Mouse (Mus musculus) testis, adult 2 months (tissue): Measurements from ENCODE around the gene Gpam.

Experiments used
- CTCF ChIP-seq: fragments of 200-500 bp; IDR thresholded peaks from 2 replicates; pipeline ENCODE4 v1.5.1; 2012; ENCODE audit warnings: low read depth, mild to moderate bottlenecking, inconsistent platforms, low read length, moderate library complexity; ENCODE audit not compliant: control insufficient read depth, insufficient read depth, insufficient replicate concordance
- POLR2A ChIP-seq: fragments of 200-500 bp; IDR thresholded peaks from 2 replicates; pipeline ENCODE4 v1.6.1; 2012; ENCODE audit warnings: low read depth, mild to moderate bottlenecking, inconsistent platforms, low read length, moderate library complexity; ENCODE audit not compliant: control insufficient read depth

DNA sequence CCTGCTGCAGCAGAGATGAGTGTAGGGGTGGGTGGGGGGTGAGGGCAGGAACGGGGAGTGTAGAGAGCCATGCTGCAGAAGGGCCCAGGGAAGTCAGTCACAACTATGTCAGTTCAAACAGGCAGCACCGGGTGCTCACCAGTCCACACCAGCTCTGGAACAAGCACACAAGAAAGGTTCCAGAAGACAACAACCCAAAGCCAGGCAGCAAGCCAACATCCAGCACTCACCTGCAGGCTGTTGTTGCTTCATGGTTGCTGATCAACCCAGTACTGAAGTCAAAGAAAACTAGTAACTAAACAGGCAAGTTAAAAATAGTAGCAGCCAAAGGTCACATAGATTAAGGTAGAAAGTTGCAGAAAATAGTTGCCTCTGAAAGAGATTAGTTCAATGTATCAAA is 7.5 kb downstream of the Gpam start:
- TF ChIP-seq POLR2A (no peak), CTCF (no peak)
